Mouse (Mus musculus) embryonic fibroblast, embryonic 13.5 days (primary cell): Measurements from ENCODE around the gene Hist1h2ac.

Experiments used
- CTCF ChIP-seq: IDR thresholded peaks from 2 replicates; pipeline ENCODE4 v1.5.1; 2011; ENCODE audit warnings: mild to moderate bottlenecking, control low read depth, low read length, moderate library complexity, borderline replicate concordance; ENCODE audit not compliant: insufficient read depth
- POLR2A ChIP-seq: IDR thresholded peaks from 2 replicates; pipeline ENCODE4 v1.6.1; 2011; ENCODE audit warnings: low read depth, mild to moderate bottlenecking, control low read depth, low read length, moderate library complexity

GRCm38 (mm10) chr13:23705751-23706356, 22.1 kb upstream of the Hist1h2ac start:
- no peak for TF ChIP-seq CTCF
- no peak for TF ChIP-seq POLR2A
